Mouse (Mus musculus) midbrain, embryonic 12.5 days (tissue): ENCODE data around the gene Hexim1. TPM values are rescaled to one million over a fixed set of nuclear protein-coding genes. Genes with fewer than 3 reads are reported as not detected.

Experiments used
- ATAC-seq: fragments of 200-750 bp; cut with Nextera tagmentation; 2 replicates; pipeline ENCODE4 v1.8.0; 2017; ENCODE audit warnings: low read depth, moderate TSS enrichment, moderate library complexity; ENCODE audit not compliant: low FRiP score
- H3K27ac ChIP-seq: fragments of 300-500 bp; sonication (generic); replicated peaks from 2 replicates; pipeline ENCODE4 v1.5.1; 2016; ENCODE audit warnings: mild to moderate bottlenecking
- H3K27me3 ChIP-seq: fragments of 300-500 bp; sonication (generic); 2 replicates; pipeline ENCODE4 v1.6.1; 2016; ENCODE audit warnings: mild to moderate bottlenecking
- H3K36me3 ChIP-seq: fragments of 300-500 bp; sonication (generic); 2 replicates; pipeline ENCODE4 v1.6.1; 2016
- H3K4me1 ChIP-seq: fragments of 300-500 bp; sonication (generic); 2 replicates; pipeline ENCODE4 v1.6.1; 2016
- H3K4me2 ChIP-seq: fragments of 300-500 bp; sonication (generic); replicated peaks from 2 replicates; pipeline ENCODE4 v1.6.1; 2016; ENCODE audit warnings: mild to moderate bottlenecking, moderate library complexity
- H3K4me3 ChIP-seq: fragments of 300-500 bp; sonication (generic); 2 replicates; pipeline ENCODE4 v1.5.1; 2016; ENCODE audit warnings: mild to moderate bottlenecking
- H3K9ac ChIP-seq: fragments of 300-500 bp; sonication (generic); replicated peaks from 2 replicates; pipeline ENCODE4 v1.6.1; 2016; ENCODE audit warnings: mild to moderate bottlenecking, moderate library complexity
- H3K9me3 ChIP-seq: fragments of 300-500 bp; sonication (generic); 2 replicates; pipeline ENCODE4 v1.6.1; 2016; ENCODE audit warnings: mild to moderate bottlenecking
- WGBS: fragments of 180-500 bp; shearing (Covaris S2); methylation state at CpG from one replicate; pipeline ENCODE4 v1.1.7; 2016; 5-methylcytosine and 5-hydroxymethylcytosine counted together
- polyA plus RNA-seq: library from polyadenylated mRNA; unstranded; fragments of >200 nt; fragmentation: Nextera tagmentation; extraction: Ambion mirVana; gene quantifications from 2 replicates; pipeline ENCODE4 v1.2.1, GENCODE M21; 2016

Gene Hexim1
- polyA plus RNA-seq, 1 experiment from 2014 or later = 3.1 TPM

DNA sequence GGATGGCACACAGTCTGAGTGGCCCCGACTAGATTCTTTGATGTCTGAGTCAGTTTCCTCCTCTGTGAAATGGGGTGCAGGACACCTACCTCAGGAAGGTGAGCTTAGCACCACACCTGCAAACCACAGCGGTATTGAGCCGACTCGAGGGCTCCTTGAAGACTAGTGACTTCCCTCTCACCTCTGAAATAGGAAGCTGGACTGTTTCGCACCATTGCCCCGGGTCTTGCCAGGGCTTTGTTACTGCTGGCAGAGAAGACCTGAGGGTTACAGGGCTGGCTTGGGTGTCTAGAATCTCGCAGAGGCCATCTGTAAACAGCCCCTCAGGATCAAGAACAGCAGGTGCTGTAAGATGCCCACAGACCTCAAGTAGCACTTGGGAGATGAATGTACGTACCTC lies 15.7 kb upstream of the Hexim1 start:
- Histone ChIP-seq H3K27me3 (peaks cover 80% of the 10 kb centered on the region), H3K27ac (no peak overlapping the region), H3K4me3 (no peak overlapping the region), H3K36me3 (no peaks in the 10 kb centered on the region), H3K4me2 (no peak overlapping the region), H3K9ac (no peak overlapping the region), H3K4me1 (peaks cover 32% of the 10 kb centered on the region), H3K9me3 (no peaks in the 10 kb centered on the region)
- no peak for ATAC-seq
- WGBS = 77% methylated on average over 8 of the region's 8 CpGs

DNA sequence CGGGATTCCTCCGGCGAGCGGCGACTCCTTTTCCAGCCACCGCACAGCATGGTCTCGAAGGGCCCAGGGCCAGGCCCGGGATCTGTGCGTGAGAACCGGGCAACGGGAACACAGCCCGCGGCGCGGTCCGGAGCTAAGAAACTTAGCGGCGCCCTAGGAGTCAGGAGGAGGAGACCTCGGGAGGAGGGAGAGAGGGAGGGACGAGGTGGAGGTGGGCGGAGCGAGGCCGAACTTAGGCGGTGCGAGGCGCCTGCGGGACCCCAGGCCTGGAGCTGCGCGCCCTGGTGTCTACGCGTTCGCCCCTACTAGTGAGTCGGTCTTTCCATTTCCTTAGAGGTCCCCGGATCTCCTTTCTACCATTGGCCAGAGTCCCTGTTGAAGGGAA lies 14.6 kb upstream of the Hexim1 start, which contains the start of the genes Plcd3 and Acbd4:
Plcd3 (minus strand) TSS at position 178 of the 385 bp plus-strand sequence.
Acbd4 (plus strand) TSS at position 202 of the 385 bp plus-strand sequence.
- WGBS = 0% methylated on average over 33 of the region's 34 CpGs
- peak; percentile 44; the same call in 1 of the 2 replicates for ATAC-seq
- Histone ChIP-seq H3K27ac (no peak within 1 kb of the TSS), H3K4me2 (peak within 1 kb of the TSS; percentile 82), H3K4me1 (peaks cover 32% of the 10 kb centered on the region), H3K9me3 (no peaks in the 10 kb centered on the region), H3K9ac (peak within 1 kb of the TSS; percentile 54), H3K4me3 (peak within 1 kb of the TSS; percentile 46), H3K36me3 (no peaks in the 10 kb centered on the region), H3K27me3 (peaks cover 77% of the 10 kb centered on the region)

DNA sequence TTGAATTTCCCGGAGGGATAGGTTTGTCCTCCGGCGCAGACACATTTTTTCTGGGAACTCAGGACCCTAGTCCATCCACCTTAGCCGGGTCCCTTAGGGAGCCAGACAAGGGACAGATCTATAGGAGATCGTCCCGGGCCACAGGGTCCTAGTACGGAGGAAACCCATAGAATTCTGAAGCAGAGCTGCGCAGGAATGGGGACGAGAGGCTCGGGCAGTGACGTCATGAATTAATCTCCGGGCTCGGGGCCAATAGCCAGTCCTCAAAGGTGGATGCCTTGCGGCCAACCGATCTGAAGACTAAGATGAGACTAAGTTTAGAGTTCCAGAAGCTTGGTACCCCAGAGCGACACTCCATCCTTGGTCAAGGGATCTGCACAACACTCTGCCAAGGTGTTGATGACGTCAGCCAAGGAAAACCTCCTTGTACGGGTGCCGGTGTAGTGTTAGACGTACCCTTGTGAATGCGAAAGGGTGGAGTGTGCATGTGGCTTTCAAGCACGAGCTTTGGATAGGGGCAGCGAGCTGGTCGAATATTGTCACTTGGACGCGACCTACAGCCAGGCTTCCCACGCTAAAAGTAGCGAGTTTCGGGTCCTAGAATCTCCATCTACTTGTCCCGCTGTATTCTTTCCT lies 14.0 kb upstream of the Hexim1 start:
- H3K36me3 ChIP-seq = no peaks in the 10 kb centered on the region
- H3K9me3 ChIP-seq = no peaks in the 10 kb centered on the region
- 4% methylated on average over 30 of the region's 30 CpGs for WGBS
- peaks cover 72% of the 10 kb centered on the region for H3K27me3 ChIP-seq
- peak overlapping the region; percentile 54 for H3K9ac ChIP-seq
- peak; percentile 25; the same call in 1 of the 2 replicates for ATAC-seq
- peaks cover 29% of the 10 kb centered on the region for H3K4me1 ChIP-seq
- peak overlapping the region; percentile 82 for H3K4me2 ChIP-seq
- peak overlapping the region; percentile 46 for H3K4me3 ChIP-seq
- no peak overlapping the region for H3K27ac ChIP-seq

DNA sequence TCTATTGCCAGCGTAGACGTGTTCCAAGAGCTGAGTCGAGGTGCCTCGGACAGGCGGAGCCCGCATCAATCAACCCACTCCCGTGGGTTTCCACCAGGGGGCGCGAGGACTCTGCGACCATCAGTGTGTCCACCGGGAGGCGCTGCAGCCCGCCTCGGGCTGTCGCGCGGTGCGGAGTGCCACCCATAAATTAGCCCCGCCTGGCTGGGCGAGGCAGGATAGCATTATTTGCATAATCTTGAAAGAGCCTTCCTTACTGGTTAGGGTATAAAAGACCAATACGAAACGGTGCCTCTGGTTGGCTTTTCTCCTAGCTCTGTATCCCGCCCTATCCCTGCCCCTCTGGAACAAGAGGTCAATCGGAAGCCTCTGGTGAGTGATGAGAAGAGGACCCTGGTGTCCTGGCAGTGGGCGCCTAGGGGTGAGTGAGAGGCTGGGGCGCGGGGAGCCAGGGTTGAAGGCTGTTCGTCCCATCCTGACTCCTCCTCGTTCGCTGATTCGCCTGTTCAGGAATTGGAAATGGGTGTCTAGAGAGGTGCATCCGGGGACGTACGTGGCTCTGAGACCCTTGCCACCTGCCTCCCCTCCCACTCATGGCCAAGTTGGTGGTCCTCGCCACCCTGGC lies 13.2 kb upstream of the Hexim1 start:
- H3K27ac ChIP-seq = 0 out of 2 replicates have a peak overlapping the region, but pooled peaks have one; percentile 25
- H3K4me1 ChIP-seq = peaks cover 21% of the 10 kb centered on the region
- H3K9ac ChIP-seq = no peak overlapping the region; the same call in 1 of the 2 replicates
- peak; percentile 87 for ATAC-seq
- H3K4me2 ChIP-seq = peak overlapping the region; percentile 82
- peaks cover 66% of the 10 kb centered on the region for H3K27me3 ChIP-seq
- H3K36me3 ChIP-seq = no peaks in the 10 kb centered on the region
- H3K9me3 ChIP-seq = no peaks in the 10 kb centered on the region
- H3K4me3 ChIP-seq = peak overlapping the region; percentile 46
- 1% methylated on average over 35 of the region's 35 CpGs for WGBS

DNA sequence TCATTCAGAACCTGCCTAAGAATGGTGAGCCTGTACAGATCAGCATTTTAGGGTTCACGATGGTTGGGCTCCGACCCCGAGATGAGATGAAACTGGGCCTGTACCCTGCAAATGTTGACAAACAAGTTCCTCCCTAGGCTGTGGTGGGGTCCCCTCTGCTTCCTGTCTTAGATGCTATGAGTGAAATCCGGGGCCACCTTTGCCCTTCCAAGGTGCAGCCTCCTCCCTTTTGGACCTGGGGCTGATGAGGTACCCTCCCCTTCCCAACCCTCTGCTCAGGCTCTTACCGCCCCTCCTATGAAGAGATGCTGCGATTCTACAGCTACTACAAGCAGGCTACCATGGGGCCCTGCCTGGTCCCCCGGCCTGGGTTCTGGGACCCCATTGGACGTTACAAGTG lies 12.4 kb upstream of the Hexim1 start:
- 49% methylated on average over 8 of the region's 8 CpGs for WGBS
- Histone ChIP-seq H3K36me3 (no peaks in the 10 kb centered on the region), H3K4me1 (peaks cover 20% of the 10 kb centered on the region), H3K27ac (no peak overlapping the region), H3K4me2 (peak overlapping the region; percentile 82), H3K9me3 (no peaks in the 10 kb centered on the region), H3K9ac (no peak overlapping the region), H3K27me3 (peaks cover 62% of the 10 kb centered on the region), H3K4me3 (no peak overlapping the region)
- no peak for ATAC-seq

DNA sequence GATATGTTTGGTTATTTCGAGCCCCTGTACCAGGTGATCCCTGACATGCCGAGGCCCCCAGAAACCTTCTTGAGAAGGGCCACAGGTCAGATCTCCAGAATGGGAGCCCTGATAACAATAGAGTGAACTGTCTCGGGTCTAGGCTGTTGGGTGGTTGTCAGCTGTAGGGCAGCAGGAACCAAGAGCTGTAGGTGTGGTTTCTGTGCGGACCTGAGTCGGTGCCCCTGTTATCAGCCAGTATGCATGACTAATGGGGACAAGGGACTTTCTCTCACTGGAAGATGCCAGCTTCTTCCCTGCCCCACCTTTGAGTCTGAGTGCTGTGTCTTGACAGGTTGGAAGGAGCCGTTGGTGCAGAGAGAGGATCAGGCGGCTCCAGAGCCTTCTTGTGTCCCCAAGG lies 11.6 kb upstream of the Hexim1 start:
- Histone ChIP-seq H3K27me3 (peaks cover 54% of the 10 kb centered on the region), H3K9me3 (no peaks in the 10 kb centered on the region), H3K4me3 (no peak overlapping the region), H3K36me3 (no peaks in the 10 kb centered on the region), H3K9ac (no peak overlapping the region), H3K27ac (no peak overlapping the region), H3K4me2 (no peak overlapping the region), H3K4me1 (peaks cover 16% of the 10 kb centered on the region)
- ATAC-seq = no peak
- WGBS = 79% methylated on average over 7 of the region's 7 CpGs

DNA sequence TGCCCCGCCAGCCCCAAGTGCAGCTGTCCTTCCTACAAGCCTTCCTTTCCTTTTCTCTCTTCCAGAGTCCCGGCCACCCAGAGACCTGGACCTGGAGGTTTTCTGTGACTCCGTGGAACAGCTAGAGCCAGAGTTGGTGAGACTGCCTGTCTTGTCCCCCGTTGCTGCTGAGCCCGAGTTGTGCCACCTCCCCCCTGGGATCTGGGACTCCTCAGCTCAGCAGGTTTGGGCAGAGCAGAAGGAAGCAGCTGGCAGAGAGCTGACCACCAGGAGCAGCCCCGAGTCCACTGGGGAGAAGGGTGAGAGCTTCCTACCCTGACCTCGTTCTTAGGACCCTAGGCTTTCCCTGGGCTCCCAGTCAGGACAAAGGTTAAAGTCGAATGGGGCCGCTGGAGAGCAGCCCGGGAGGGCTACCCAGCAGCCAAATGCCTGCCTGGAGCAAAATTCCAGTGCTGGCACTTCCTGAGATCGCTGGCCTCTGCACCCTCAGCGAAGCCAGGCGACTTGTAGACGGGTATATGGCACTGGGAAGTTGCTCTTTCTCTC lies 10.8 kb upstream of the Hexim1 start:
- Histone ChIP-seq H3K27ac (no peak overlapping the region), H3K36me3 (no peaks in the 10 kb centered on the region), H3K4me1 (peaks cover 16% of the 10 kb centered on the region), H3K9me3 (no peaks in the 10 kb centered on the region), H3K4me3 (no peak overlapping the region), H3K4me2 (no peak overlapping the region), H3K27me3 (peaks cover 46% of the 10 kb centered on the region), H3K9ac (no peak overlapping the region)
- ATAC-seq = no peak
- WGBS = 61% methylated on average over 14 of the region's 14 CpGs

DNA sequence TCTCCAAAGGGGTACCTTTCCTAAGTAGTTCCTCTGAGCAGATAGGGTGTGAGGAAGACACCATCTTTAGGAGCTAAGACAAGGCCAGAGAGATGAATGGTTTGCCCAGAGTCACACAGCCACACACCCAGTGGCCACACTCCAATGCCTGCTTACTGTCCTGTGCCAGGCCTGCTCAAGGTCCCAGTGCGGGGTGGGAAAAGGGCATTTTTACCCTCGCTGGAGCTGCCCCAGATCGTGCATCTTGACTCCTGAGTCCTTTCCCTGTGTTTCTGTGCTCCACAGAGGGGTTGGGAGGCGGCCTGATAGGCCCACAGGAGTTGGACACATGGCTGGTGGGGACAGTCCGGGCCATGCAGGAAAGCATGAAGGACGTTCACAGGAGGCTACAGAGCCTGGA lies 10.2 kb upstream of the Hexim1 start:
- Histone ChIP-seq H3K36me3 (no peaks in the 10 kb centered on the region), H3K4me2 (no peak overlapping the region), H3K4me3 (no peak overlapping the region), H3K9ac (no peak overlapping the region), H3K9me3 (no peaks in the 10 kb centered on the region), H3K27me3 (peaks cover 44% of the 10 kb centered on the region), H3K27ac (no peak overlapping the region), H3K4me1 (peaks cover 16% of the 10 kb centered on the region)
- 83% methylated on average over 6 of the region's 6 CpGs for WGBS
- no peak for ATAC-seq

DNA sequence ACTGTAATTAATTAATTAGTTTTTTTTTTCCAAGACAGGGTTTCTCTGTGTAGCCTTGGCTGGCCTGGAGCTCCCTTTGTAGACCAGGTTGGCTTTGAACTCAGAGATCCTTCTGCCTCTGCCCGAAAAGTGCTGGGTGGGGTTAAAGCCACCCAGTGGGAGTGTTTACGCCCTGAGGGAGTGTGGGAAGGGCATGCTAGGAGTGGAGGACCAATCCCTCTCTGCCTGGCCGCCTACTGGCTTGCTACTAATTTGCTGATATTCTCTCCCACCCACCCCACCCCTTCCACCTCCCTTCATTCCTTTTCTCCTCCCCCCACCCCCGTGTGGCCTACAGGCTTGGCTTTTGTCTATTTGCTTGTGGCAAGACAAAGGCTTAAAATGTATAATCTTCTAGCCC lies 9.6 kb upstream of the Hexim1 start:
- peaks cover 44% of the 10 kb centered on the region for H3K27me3 ChIP-seq
- WGBS = 68% methylated on average over 4 of the region's 4 CpGs

DNA sequence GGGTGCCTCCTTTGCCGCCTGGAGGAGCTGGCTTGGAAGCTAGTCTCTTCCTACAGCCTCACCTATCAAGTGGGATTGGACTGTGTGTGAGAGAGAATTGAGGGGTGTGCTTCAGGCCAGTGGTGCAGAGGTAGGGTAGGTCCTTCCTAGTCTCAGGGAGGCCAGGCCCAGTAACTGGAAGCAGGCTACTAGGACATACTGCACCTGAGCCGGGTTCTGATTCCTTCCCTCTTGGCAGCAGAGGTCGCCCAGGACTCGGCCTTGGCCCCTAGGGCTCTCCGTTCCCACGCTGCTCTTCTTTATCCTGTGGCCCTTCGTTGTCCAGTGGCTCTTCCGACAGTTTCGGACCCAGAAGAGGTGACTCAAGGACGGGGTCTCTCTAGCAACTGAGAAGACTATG lies 4.7 kb upstream of the Hexim1 start:
- ATAC-seq = no peak
- Histone ChIP-seq H3K9me3 (no peaks in the 10 kb centered on the region), H3K27me3 (peaks cover 35% of the 10 kb centered on the region), H3K36me3 (no peaks in the 10 kb centered on the region), H3K4me3 (0 out of 2 replicates have a peak overlapping the region, but pooled peaks have one; percentile 28), H3K4me1 (peaks cover 17% of the 10 kb centered on the region), H3K27ac (no peak overlapping the region), H3K9ac (no peak overlapping the region), H3K4me2 (peak overlapping the region; percentile 53)
- 15% methylated on average over 10 of the region's 10 CpGs for WGBS

More for the DNA sequence above, 9.6 kb upstream of the Hexim1 start:
- Histone ChIP-seq H3K36me3 (no peaks in the 10 kb centered on the region), H3K9ac (no peak overlapping the region), H3K4me1 (peaks cover 13% of the 10 kb centered on the region), H3K4me3 (no peak overlapping the region), H3K27ac (no peak overlapping the region), H3K9me3 (no peaks in the 10 kb centered on the region), H3K4me2 (no peak overlapping the region)
- no peak for ATAC-seq

DNA sequence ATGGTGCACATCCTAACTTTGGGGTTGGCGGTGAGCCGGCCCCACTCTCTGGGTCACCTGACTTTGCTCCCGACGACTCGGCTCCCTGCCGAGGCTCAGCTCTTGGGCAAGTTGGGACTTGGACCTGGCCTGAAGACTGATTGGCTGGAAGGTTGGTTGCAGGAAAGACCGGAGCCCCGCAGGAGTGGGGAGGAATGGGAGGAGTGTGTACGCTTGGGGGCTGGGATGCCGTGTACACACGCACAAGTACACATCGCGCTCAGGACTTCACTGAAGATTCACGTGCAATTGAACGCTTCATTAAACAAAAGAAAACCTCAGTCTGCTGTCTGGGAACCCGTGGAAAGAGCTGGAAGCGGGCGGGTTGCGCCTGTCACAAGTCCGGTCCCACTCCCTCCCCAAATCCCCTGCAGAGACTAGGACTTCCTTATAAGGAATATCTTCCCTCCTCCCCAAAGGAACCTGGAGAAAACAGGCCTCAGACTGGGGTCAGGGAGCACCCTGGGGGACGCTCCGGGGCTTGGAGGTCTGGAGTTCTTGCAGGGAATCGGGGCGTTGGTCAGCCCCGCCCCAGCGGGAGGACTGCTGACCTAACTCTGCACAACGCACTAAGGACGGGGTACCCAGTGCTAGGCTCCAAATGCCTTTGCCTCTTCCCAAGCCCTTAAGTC lies 4.0 kb upstream of the Hexim1 start:
- H3K4me2 ChIP-seq = peak overlapping the region; percentile 53
- H3K27ac ChIP-seq = no peak overlapping the region
- WGBS = 1% methylated on average over 28 of the region's 28 CpGs

DNA sequence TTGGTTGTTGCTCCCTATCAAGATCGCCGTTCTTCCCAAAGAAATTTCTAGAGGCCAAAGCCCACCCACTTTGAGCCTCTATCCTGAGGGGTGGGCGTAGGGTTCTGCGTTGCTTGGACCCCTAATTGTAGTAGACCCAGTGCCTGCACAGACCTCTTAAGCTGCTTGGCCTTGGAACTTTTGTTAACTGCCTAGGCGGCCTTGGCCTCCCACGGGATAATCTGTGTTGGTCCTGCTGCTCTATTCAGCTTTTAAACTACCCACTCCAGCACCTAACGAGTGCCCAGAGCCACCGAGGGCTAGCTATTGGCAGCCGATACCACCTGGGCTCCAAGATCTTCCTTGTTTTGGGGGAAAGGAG lies 3.5 kb upstream of the Hexim1 start:
- no peak overlapping the region for H3K27ac ChIP-seq
- peaks cover 23% of the 10 kb centered on the region for H3K4me1 ChIP-seq
- H3K4me3 ChIP-seq = peak overlapping the region; percentile 28; the same call in 1 of the 2 replicates
- peak overlapping the region; percentile 41; the same call in 1 of the 2 replicates for H3K9ac ChIP-seq
- WGBS = 7% methylated on average over 9 of the region's 9 CpGs
- H3K9me3 ChIP-seq = no peaks in the 10 kb centered on the region
- ATAC-seq = no peak
- H3K4me2 ChIP-seq = peak overlapping the region; percentile 53
- H3K27me3 ChIP-seq = peaks cover 35% of the 10 kb centered on the region
- H3K36me3 ChIP-seq = no peaks in the 10 kb centered on the region

More for the DNA sequence above, 4.0 kb upstream of the Hexim1 start:
- no peak for ATAC-seq
- no peaks in the 10 kb centered on the region for H3K36me3 ChIP-seq
- peaks cover 18% of the 10 kb centered on the region for H3K4me1 ChIP-seq
- peaks cover 35% of the 10 kb centered on the region for H3K27me3 ChIP-seq
- no peaks in the 10 kb centered on the region for H3K9me3 ChIP-seq
- peak overlapping the region; percentile 41; the same call in 1 of the 2 replicates for H3K9ac ChIP-seq
- peak overlapping the region; percentile 28 for H3K4me3 ChIP-seq
